Mouse (Mus musculus): ENCODE results near the gene Glrx5.
A peak's percentile ranks its signal among the peaks of the same experiment; 100 is the strongest.

Glrx5 gene

DNA sequence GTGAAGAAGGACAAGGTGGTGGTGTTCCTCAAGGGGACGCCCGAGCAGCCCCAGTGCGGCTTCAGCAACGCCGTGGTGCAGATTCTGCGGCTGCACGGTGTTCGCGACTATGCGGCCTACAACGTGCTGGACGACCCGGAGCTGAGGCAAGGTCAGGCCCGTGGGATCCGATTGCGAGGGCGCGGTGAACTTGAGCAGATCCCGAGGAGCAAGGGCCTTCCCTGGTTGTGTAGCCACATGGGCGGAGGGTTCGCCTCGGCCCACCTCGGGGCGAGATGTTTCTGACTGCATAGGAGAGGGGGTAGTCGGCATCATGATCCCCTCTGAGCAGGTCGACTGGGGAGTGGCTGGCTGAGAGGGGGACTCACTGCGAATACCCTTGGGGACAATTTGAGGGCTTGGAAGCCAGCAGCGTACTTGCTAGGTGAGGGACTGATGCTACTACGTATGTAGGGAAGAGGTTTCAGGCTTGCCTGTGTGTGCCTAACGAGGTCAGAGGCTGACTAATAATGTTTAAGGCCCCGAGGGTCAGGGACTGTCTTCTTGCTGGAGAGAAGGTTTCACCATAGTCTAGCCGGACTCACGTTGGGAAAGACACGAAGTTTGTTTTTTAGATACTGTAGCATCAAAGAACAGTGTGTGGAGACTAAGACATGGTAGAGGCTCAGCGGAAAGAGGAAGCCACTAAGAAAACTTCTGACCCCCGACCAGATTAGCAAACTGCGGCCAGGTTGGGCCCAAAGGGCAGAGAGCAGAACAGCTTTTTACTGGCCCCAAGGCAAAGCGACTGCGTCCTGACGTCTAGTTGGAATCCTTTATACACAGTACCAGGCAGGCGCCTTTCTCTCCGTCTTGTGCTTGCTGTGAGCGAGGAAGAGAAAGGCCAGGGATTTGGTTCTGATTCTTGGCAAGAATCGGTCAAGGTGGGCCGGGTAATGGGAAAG is 616 bp downstream of the Glrx5 start:
- no peak for DNase-seq

- no peak for DNase-seq
Measured at GRCm38 (mm10) chr12:105034130-105034769, 1.8 kb downstream of the Glrx5 start.

DNA sequence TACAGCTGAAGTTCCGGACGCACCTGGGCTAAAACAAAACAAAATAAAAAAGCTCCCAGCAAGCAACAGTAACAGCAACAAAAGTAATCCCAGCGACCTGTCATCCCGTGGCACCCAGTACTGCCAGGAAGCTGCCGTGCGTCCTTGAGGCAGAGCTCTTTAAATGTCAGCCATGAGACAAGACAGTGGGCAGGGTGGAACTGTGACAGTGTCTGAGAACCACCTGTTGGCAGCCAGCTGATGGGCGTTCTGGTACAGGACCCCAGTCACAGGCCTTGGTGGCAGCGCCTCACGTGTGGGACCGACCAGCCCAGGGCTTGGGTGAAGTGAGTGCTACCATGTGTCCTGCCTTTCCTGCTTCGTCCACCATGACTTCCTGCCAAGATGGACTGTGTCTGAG is 5.7 kb downstream of the Glrx5 start:
- no peak for DNase-seq

DNA sequence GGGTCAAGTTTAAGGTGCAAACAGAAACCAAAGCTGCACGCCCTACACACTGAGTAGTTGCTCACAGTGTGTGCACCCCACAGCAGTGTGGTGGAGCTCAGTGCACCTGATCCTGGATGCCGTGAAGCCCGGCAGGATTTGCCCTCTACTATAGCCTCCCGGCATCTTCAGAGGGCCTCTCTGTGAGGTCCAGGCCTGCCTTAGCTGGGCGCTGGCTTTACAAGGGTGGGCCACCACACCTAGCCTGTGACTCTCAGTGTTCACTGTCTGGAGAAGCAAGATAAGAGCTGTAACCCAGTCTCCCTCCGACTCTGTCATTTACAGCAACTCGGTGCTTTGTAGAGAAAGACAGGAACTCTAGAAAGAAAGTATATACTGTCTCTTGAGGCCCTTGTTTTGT is 6.4 kb downstream of the Glrx5 start:
- no peak for DNase-seq

- no peak for DNase-seq
Measured at GRCm38 (mm10) chr12:105039578-105040289, 7.2 kb downstream of the Glrx5 start.

DNA sequence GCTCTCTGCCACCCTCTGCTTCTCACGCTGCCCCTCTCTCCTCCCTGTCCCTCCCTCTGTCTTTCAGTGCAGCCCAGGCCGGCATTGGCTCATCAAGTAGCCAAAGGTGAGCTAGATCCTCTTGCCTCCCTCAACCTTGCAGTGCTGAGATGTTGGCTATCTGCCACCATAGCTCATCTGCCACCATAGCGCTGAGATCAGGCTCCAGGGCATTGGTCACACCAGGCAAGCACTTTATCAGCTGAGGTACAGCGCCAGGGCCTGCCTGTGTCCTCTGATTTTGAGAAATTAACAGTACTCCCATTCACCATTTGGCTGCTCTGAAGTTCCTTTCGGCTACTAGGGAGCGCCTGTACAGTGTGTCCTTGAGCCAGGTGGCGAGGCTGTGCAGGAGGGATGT is 8.5 kb downstream of the Glrx5 start:
- DNase-seq = no peak

DNA sequence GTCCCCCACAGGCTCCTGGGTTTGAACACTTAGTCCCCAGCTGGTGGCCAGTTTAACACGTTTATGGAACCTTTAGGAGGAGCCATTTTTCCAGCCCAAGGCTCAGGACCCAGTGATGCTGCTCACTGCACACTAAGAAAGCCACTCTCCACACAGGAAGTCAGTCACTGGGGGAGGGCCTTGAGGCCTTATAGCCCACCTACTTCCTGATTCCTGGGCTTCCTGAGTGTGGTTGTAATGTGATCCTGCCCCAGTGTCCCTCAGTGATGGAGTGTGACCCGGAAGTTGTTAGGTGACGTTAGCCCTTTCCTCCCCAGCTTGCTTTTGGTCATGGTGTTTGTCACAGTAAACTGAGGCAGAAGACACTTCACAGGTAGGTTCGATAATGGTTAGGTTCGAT is 10.6 kb downstream of the Glrx5 start:
- DNase-seq = no peak

DNA sequence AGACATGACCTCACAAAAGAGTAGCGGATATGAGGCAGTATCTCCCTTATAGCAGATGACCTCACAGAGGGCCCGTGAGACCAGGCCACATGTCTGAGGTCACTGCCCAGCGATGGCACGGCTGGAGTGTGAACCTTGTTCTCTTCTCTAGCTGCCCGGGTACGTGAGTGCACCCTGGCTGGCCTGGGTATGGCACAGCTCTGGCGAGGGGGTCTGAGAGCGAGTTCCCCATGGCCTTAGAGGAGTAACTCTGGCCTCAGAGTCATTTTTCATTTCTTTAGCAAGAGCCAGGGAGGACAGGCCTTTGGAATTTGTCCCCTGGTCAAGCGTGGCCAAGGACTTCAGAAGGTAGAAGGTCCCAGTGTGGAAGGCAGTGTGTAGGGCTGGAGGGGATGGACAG is 12.3 kb downstream of the Glrx5 start:
- no peak for DNase-seq

GRCm38 (mm10) chr12:105048301-105048863 is 15.9 kb downstream of the Glrx5 start:
- no peak for DNase-seq

GRCm38 (mm10) chr12:105049813-105050212 is 17.3 kb downstream of the Glrx5 start:
- DNase-seq = no peak

DNA sequence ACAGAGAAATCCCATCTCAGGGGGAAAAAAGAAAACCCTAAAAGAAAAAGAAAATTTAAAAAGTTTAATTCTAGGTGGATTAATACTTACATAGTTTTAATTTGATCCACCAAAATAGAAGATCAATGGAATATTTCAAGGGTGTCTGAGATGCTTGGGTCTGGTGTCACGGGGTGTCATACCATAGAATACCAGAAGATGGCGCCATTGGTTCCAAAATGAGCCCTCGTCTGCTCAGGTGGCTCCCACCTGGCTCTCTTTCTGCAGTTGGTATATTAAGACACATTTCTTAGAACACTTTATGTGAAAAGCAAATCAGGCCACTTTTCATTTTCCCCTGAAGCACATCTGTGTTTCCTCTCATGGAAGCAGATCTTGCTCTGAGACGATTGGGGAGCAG is 18.4 kb downstream of the Glrx5 start:
- DNase-seq = peak; percentile 59

- DNase-seq = no peak
Measured at GRCm38 (mm10) chr12:105054041-105054440, 21.6 kb downstream of the Glrx5 start.

- no peak for DNase-seq
Measured at GRCm38 (mm10) chr12:105055308-105055707, 22.8 kb downstream of the Glrx5 start.

- no peak for DNase-seq
Measured at GRCm38 (mm10) chr12:105060006-105060405, 27.5 kb downstream of the Glrx5 start.

- no peak for DNase-seq
Measured at GRCm38 (mm10) chr12:105063201-105064134, 31.0 kb downstream of the Glrx5 start.

GRCm38 (mm10) chr12:105064168-105064567 is 31.7 kb downstream of the Glrx5 start:
- DNase-seq = no peak

GRCm38 (mm10) chr12:105065119-105065518 is 32.6 kb downstream of the Glrx5 start:
- no peak for DNase-seq

- no peak for DNase-seq
Measured at GRCm38 (mm10) chr12:105066523-105066922, 34.0 kb downstream of the Glrx5 start.

DNA sequence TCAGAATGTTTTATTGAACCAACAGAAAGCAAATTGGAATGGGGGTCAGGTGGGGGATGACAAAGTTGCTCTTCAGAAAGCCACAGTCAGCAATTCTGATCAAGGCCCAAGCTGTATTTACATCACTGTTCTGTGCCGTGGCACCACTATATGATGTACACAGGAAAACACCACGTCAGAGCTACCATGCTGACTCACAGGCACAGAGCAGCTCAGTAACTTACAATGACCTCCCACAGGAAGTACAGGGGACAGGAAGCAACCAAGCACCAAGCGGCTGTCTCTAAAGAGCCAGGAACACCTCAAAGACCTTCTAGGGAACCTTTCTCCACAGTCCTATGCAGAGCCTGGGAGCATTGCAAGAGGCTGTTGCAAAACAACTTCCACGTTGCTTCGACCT is 36.4 kb downstream of the Glrx5 start:
- DNase-seq = no peak

- peak; percentile 59 for DNase-seq
Measured at GRCm38 (mm10) chr12:105073708-105074107, 41.2 kb downstream of the Glrx5 start.

DNA sequence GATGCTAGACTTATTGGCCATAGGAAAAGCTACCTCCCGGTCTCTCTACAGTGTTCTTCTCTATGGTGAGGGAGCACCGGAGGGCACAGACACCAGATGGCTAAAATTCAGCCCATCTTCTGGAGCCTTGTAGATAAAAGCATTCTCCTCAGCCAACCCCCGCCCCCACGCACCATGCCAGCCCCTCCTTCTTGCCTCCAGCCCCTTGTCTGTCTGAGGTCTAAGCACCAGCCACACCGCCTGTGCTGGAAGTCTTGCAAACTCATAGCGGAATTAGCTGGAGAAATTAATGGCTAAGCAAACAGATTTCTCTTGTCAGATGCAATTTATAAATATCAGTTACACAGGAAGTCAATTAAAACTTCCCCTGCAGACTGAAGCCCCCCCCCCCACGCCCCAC is 43.0 kb downstream of the Glrx5 start:
- DNase-seq = no peak

- no peak for DNase-seq
Measured at GRCm38 (mm10) chr12:105076511-105076910, 44.0 kb downstream of the Glrx5 start.
